Mouse (Mus musculus) cerebellum, postnatal 14 days (tissue): Measurements from ENCODE around the gene Ppp3ca.

ENCODE experiments used
- DNase-seq, 2 experiments: peaks; one replicate each; pipeline ENCODE4 v3.0.0; 2021; ENCODE audit warnings: mixed read lengths in 2 of 2

Ppp3ca gene

DNA sequence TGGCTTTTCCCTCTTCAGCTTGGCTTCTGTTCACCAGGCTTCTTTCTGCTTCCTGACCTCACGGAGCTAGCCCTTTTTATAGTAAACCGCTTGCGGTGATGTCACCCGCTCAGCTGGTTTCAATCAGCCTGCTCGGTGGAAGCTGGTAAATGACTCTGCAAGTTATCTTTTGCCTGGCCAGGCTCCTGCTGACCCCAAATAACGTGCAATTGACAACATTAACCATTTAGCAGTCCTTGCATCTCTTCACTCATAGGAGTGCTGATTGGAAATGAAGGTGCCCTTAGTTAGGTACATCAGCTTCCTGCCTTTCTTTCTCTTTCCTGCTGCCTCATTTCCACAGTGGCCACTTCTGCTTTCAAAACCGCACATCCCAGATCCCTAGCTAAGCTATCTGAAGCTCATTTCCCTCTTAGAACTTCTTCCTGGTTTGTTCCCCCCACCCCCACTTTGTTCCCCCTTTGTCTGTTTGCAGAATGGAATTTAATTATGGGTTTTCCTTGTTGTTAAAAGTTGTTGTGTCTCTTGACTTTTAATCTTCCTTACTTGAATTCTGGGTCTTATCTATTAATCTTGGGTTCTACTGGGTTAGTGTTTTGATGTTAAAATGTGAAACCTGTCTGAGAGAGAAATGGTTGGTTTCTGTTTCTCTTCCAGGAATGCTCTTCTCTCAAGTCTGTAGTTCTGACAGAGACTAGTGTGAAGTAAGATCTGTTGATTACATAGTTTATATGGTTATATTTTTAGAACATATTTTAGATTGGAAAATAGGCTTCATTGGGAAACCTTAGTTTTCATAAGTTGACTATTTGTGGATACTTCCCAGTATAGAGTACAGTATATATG is 55.6 kb downstream of the Ppp3ca start:
- peak; percentile 61 to 81 for DNase-seq

GRCm38 (mm10) chr3:136727877-136728276 is 58.0 kb downstream of the Ppp3ca start:
- DNase-seq: no peak

GRCm38 (mm10) chr3:136729978-136730377 is 60.1 kb downstream of the Ppp3ca start:
- no peak for DNase-seq

DNA sequence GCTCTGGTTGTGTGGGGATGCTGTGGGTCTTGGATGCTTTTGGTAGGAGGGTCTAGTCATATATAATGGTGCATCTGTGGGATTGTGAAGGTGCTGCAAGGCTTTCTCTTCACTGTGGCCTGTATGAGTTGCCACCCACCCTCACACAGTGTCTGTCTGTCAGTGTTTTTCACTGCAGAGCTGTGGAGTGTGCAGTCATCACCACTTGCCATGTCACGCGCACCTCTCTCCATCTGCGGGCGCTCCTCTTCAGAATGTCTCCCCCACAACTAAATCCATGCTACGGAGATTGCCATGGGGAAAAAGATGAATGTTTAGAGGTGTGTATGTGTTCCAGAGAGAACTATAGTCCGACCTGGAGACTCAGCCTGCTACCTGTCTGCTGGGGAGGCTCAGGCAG is 61.7 kb downstream of the Ppp3ca start:
- no peak for DNase-seq

DNA sequence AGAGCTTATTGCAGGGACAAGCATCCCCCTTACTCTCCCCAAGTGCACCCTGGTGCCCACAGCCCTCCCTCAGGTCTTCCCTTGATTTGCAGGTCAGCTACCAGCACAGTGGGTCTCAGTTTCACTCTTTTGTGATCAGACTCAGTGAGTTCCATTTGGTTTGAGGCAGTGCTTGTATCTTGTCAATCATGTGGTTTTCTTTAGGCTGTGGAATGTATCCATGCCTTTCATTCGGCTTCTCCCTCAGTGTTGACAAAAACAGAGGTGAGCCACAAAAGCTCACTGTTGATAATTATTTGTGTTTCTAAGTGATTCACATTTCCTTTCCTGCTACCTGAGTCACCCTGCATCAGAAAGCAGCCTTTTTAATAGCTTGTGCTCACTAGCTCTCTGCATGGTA is 66.1 kb downstream of the Ppp3ca start:
- no peak for DNase-seq

DNA sequence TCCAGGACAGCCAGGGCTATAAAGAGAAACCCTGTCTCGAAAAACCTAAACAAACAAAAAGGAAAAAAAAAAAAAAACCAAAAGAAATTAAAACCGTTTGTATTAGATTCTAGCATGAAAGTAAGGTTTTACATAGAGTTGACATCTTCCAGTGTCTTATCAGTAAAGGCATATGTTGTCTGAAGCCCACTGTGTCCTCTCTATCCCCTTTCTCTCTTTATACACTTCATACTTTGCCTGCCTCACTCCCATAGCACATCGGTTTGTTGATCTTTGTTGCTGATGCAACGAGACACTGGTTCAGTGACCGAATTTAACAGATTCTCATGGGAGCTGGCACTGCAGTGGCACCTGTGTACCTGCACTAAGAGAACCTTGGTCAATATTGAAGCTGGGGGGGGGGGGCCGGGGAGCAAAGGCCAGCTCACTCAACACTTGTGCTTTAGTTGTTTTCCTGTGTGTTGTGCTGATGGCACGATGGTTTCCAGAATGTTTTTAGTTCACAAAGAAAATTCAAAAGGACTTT is 66.9 kb downstream of the Ppp3ca start:
- no peak for DNase-seq

GRCm38 (mm10) chr3:136738474-136738873 is 68.5 kb downstream of the Ppp3ca start:
- no peak for DNase-seq

- DNase-seq: no peak
Observed at GRCm38 (mm10) chr3:136738914-136739313, 69.0 kb downstream of the Ppp3ca start.

DNA sequence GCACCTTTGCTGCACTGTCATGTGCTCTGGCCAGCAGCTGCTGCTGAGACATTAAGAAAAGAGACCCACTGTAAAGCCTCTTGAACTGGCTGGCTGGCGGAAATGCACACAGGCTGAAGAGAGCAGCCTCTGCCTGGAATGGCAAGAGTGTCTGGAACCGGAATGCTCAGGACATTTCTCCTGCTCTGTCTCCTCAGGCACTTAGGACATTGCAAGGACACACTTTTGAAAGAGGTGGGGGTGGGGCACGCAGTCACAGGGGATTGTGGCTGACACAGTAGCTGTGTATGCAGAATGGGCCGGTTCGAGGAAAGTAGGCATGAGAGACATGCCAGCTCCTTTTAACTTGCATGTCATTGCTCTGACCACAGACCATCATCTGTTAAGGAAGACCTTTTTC is 71.7 kb downstream of the Ppp3ca start:
- DNase-seq: no peak

DNA sequence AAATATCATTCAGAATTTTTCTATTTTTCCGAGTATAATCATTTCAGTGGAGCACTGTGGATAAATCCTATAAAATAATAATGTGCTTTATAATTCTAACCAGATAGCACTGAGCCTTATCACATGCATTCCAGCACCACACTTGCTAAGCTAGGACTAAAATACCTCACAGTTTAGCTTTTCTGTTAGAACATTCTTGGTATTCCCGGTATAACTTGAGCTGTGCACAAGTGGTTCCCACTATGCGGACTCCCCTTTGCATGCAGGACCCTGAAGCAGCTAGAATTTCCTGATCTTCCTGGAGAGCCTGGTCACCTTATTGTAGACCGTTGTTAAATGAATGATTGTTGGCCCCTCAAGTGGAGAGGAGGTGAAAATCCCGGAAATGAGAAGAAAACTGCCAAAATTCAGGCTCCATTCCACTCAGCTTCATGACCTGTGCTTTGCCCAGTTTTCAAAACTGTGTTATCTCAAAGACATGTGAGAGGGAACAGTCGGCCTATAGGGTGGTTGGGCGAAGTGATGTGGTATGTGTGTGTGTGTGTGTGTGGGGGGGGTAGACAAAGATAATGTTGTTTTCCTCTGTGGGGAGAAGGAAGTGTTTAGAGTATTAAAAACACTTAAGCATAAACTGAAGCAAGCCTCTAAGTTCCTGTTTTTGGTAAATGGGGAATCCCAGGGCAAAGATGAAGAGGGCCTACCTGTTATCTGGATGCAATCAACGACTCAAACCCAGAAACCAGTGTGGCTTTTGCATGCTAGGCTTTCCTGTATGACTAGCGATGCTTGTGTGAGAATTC is 72.5 kb downstream of the Ppp3ca start:
- no peak for DNase-seq

DNA sequence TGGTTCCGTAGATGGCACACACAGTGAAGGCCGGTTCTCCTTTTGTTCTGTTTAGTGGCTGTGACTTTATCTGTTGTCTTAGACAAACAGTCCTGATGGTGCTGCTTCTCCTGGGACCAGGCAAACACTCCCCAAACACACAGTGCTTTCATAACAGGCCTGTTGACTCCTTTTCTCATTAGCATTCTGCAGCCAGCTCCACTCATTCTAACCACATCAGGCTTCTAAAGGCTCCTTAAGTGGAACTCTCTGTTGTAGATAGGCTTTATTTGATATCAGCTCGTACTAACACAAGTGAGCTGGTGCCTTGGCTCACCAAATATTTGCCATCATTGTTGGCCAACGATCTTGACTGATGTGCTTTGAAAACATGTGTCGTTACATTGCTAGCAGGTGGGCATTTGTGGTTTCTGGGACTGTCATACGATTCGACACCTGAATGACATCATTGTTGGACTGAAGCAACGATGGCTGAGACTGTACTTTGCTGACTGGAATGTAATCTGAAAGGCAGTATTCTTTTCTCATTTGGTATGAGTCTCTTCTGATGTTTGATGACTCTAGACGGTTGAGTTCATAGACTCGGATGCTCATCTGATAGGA is 74.5 kb downstream of the Ppp3ca start:
- no peak for DNase-seq

- DNase-seq: no peak
Observed at GRCm38 (mm10) chr3:136745456-136745855, 75.5 kb downstream of the Ppp3ca start.

DNA sequence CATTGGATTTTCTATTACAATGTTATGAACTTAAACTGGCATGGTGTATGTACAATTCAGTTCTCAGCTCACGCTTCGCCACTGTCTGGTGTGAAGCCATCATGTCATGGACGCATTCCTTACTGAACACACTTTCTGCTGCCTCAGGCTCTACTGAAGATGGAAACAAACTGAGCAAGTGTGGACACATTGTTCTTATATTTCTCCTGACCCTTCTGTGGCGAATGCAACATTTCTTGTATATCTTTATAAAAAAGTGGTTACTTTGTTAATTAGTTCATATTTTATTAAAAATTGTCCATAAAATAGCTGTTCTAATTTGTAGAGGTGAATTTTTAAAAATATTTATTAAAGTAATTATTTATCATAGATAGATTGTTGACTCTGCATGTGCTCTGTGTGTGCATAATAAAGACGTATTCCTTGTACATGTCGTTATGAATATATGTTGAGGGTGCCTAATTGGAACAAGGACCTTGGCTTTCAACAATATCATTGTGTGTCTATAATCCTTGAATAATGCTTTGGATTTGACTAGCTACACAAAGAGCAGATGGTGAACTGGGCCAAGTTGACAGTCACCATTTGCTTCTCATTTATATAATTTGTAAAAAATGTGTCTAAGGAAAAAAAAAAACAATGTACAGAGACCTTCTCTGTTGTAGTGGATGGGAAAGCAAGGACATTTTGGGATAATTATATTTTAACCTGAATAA is 79.0 kb downstream of the Ppp3ca start:
- DNase-seq: no peak

- DNase-seq: no peak
Observed at GRCm38 (mm10) chr3:136749477-136749797, 79.5 kb downstream of the Ppp3ca start.

DNA sequence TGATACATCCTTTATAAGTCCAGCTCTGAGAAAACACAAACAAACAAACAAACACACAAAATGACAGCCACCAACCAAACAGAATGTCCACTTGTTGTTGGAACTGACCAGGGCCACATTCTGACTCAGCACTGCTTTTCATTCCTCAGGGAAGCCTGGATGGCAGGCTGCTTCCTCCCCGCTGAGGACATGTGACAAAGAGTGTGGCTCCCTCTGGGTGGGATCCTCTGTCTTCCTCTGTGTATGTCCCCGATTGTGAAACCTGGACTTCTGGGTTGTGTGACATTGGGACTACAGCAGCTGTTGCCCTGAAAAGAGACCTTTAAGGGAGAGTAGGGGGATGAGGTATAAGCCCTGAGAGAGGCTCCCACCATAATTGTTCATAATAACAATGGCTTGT is 80.0 kb downstream of the Ppp3ca start:
- DNase-seq: no peak

DNA sequence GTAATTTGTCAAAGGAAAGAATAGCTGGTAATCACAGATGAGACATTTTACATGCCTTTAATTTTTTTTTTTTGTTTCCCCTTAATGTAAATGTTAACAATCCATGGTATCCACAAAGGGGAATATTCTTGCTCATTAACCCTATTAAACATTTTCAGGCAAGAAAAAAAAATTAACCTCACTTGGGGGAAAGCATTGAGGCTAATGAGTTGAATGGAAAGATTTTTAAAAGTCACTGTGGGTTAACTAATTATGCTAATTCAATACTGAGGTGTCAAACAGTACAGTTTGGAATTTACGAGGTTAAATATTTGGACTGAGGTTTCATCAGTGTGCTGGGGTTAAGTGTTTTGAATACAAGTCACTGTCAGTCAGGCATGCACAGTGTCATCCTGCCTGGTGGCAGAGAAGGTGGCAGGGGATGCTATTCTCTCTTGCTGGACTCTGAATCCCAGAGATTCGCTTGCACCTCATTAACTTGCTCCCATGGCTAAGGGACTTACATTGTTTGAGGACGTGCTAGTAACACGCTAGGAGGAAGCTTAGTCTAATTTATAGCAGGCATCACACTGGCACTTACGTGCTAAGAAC is 82.3 kb downstream of the Ppp3ca start:
- no peak for DNase-seq

DNA sequence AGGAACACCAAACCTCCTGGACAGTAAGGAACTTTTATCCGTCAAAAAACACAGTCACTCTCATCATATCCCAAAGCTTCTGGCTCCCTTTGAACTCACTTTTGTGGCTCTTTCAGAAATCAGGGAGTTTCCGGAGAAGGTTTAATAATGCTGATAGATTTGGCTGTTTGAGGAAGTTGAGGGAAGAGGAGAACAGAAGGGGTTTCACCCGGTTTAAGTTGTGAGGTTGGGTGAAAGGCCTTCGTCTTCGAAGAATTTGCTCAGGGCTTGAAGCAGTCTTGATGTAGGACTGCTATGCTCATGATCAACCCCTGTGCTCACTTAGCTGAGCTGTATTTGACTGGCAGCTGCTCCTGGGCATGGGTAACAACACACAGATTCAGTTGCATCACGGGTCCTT is 86.2 kb downstream of the Ppp3ca start:
- DNase-seq: no peak

DNA sequence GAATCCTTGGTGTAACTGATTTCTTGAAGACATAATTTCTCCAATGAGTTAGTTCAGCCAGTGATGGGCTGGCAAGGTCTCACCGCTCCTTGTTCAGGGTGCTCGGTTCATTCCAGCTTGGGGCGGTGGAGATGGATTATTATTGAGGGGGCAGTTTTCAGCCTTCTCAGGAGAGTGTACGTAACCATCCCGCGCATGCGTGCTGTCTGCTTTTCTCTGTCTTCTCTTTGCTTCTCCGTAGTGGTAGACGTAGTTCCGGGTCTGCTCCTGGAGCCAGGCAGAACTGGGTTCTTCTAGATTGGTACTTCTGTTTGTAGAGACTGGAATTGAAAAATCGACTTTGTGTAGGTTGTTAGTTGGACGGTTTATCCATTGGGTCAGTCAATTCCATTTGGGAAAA is 89.5 kb downstream of the Ppp3ca start:
- no peak for DNase-seq

- DNase-seq: no peak
Observed at GRCm38 (mm10) chr3:136761292-136761978, 91.5 kb downstream of the Ppp3ca start.

- no peak for DNase-seq
Observed at GRCm38 (mm10) chr3:136761979-136762341, 92.0 kb downstream of the Ppp3ca start.

DNA sequence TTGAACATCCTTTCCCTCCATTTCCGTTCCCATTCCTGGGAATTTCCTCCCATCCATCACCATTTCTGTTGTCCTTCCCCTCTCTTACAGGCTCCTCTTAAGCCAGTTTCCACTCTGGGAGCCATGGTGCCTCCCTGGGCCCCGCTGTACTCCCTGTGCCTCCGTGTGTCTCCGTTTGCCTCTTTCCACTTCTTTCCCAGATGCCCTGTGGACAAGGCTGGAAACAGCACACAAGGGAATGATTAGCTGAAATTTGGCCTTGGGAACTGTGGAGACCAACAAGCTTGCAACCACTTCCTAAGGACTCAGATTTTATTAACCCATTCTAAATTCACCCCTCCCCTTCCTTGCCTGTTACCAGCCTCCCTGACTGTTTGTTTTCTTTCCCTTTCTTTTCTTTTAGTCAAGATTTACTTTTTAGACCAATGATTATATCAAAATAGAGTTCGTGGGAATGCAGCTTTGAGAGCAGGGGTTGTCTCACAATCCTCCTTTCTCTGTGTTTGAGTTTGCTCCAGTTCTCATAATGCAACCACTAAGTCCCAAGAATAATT is 93.9 kb downstream of the Ppp3ca start:
- DNase-seq: no peak

- DNase-seq: no peak
Observed at GRCm38 (mm10) chr3:136765569-136765968, 95.6 kb downstream of the Ppp3ca start.
